ENCODE assay signal across 1 mouse cellular context in the genomic region with DNA sequence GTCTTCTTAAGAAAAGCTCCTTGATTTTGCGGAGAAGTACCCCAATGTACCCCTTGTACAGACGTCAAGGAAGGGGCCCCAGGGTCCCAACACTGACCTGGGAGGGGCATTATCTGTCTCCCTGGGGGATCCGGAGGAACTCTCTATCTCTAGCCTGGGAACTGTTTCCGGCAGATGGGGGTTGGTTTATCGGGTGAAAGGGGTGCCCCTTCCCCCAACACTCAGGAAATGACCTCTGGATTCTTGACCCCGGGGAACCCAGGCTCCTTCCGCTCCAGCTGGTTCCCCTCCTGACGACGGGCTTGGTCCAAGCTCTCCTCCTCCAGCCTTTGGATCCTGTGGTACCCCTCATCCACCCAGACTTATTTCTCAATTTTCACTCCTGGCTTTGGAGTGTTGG.
TF ChIP-seq lines count a peak whose summit lies in the region.

No protein-coding gene starts in this region.

TF ChIP-seq in CH12.LX, 34 proteins besides CTCF, POLR2A, EP300 and RAD21:
- TF ChIP-seq TCF12 (IDR thresholded peaks at IDR 0.05; ENCODE audit: low read depth, low read length) (no peak), MEF2A (IDR thresholded peaks at IDR 0.05; ENCODE audit: borderline replicate concordance, low read depth, low read length) (no peak), TBP (conservative IDR thresholded peaks at IDR 0.05; ENCODE audit: low read depth, low read length) (no peak)
